Mouse (Mus musculus) embryonic fibroblast, embryonic 13.5 days (primary cell): ENCODE data around the gene Kcnj1. TPM values are rescaled to one million over a fixed set of nuclear protein-coding genes. Genes with fewer than 3 reads are reported as not detected.
A peak's percentile ranks its signal among the peaks of the same experiment; 100 is the strongest.

ENCODE experiments used
- H3K27ac ChIP-seq: 2 replicates; pipeline ENCODE4 v1.5.1; 2012; ENCODE audit warnings: low read length, control low read depth, inconsistent platforms; ENCODE audit not compliant: insufficient read depth
- H3K4me1 ChIP-seq: 2 replicates; pipeline ENCODE4 v1.6.1; 2011; ENCODE audit warnings: low read length; ENCODE audit not compliant: control insufficient read depth, insufficient read depth
- H3K4me3 ChIP-seq: 2 replicates; pipeline ENCODE4 v1.5.1; 2011; ENCODE audit warnings: mild to moderate bottlenecking, control low read depth, low read length; ENCODE audit not compliant: insufficient read depth
- CTCF ChIP-seq: IDR thresholded peaks from 2 replicates; pipeline ENCODE4 v1.5.1; 2011; ENCODE audit warnings: mild to moderate bottlenecking, control low read depth, low read length, moderate library complexity, borderline replicate concordance; ENCODE audit not compliant: insufficient read depth
- POLR2A ChIP-seq: IDR thresholded peaks from 2 replicates; pipeline ENCODE4 v1.6.1; 2011; ENCODE audit warnings: low read depth, mild to moderate bottlenecking, control low read depth, low read length, moderate library complexity
- polyA plus RNA-seq: library from polyadenylated mRNA; stranded (reverse); fragments of >200 nt; gene quantifications from 2 replicates; pipeline ENCODE4 v1.2.4, GENCODE M21; 2011; ENCODE audit warnings: low read depth; ENCODE audit not compliant: missing spikeins, insufficient read length

Gene Kcnj1
- polyA plus RNA-seq, 1 experiment: not detected

DNA sequence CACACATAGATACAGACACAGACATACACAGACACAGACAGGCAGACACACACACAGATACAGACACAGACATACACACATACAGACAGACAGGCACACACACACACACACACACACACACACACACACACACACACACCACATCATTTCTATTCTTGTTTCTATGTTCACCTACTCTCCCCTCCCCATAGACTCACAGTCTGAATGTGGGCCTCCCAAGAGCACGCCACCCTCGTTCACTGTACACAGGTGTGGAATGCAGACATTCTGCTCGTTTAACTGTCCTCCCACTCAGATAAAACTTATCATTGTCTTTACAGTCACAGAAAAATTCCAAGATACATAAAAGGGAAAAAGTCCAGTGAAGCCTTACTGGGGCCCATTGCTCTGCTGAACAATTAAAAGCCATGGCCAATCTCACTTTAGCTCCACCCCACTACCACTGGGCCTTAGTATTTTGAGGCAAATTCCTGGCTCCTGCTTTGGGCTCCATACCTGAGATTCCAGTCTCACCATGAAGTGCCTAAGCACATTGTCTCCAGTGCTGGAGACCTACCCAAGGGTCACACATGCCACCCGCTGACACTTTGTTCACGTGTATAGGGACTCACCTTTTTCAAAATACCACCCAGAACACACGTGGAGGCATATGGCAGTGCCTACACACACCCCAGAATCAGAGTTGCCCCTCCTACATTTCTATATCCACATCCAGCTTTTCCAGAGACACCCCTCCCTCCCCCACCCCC, 72.3 kb downstream of the Kcnj1 start:
- Histone ChIP-seq H3K4me1 (peaks cover 7% of the 10 kb centered on the region), H3K4me3 (no peak overlapping the region), H3K27ac (peak overlapping the region; percentile 59)
- no peak for TF ChIP-seq CTCF
- no peak for TF ChIP-seq POLR2A

DNA sequence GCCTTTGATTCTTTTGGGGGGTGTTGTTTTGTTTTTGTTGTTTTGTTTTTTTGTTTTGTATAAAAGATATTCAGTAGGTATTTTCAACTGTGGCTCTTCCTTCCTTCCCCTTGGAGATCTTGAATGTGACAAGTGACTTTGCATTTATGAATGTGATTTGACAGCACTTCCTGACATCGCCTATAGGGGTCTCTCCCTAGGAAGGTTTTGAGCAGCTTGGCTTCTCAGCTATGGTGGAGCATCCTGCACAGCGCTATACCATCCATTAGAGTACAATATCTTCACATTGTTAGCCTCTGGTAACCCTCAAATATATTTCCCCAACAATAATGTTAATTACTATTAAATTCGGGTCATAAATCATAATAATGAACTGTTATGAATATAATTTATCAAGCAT, 73.5 kb downstream of the Kcnj1 start:
- H3K27ac ChIP-seq: no peak overlapping the region
- no peak overlapping the region for H3K4me3 ChIP-seq
- TF ChIP-seq POLR2A (no peak), CTCF (no peak)
- peaks cover 7% of the 10 kb centered on the region for H3K4me1 ChIP-seq

DNA sequence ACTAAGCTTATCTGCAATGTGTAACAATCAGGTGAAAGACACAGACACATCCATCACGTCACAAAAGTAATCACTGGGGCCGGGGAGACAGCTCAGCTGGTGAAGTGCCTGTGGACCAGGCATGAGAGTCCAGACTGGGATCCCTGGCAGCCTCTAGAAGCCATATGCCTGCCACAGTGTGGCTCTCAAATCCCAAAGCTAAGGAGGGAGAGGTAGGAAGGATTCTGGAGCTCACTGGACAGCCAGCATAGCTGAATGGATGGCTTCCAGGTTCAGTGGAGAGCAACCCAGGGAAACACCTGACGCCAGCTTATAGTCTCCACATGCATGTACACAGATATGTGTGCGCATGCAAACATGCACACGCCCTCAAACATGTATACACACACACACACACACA, 76.5 kb downstream of the Kcnj1 start:
- H3K27ac ChIP-seq: no peak overlapping the region
- no peak overlapping the region for H3K4me3 ChIP-seq
- TF ChIP-seq CTCF (no peak), POLR2A (no peak)
- peaks cover 7% of the 10 kb centered on the region for H3K4me1 ChIP-seq

Other genes starting within 250 kb of the Kcnj1 start
- not detected in 2 replicates for gene Kcnj5, start 28.1 kb upstream of the Kcnj1 start, polyA plus RNA-seq
- gene Fli1, start 170.4 kb downstream of the Kcnj1 start, polyA plus RNA-seq: 5.0 and 6.8 TPM in 2 replicates